Mouse (Mus musculus) c-Kit-positive CD71-negative TER-119-negative erythroid progenitor cells, embryonic 14.5 days (primary cell): Measurements from ENCODE around the gene Rrp15.
"Not testable (repeated sequence)": the region's sequence is repeated elsewhere in the genome, so short reads cannot be mapped to it uniquely, and the experiment has no call there.

ENCODE experiments used
- DNase-seq: peaks from one replicate; pipeline ENCODE4 v3.0.0-alpha.2; 2013; ENCODE audit warnings: low read depth

The Rrp15 gene

DNA sequence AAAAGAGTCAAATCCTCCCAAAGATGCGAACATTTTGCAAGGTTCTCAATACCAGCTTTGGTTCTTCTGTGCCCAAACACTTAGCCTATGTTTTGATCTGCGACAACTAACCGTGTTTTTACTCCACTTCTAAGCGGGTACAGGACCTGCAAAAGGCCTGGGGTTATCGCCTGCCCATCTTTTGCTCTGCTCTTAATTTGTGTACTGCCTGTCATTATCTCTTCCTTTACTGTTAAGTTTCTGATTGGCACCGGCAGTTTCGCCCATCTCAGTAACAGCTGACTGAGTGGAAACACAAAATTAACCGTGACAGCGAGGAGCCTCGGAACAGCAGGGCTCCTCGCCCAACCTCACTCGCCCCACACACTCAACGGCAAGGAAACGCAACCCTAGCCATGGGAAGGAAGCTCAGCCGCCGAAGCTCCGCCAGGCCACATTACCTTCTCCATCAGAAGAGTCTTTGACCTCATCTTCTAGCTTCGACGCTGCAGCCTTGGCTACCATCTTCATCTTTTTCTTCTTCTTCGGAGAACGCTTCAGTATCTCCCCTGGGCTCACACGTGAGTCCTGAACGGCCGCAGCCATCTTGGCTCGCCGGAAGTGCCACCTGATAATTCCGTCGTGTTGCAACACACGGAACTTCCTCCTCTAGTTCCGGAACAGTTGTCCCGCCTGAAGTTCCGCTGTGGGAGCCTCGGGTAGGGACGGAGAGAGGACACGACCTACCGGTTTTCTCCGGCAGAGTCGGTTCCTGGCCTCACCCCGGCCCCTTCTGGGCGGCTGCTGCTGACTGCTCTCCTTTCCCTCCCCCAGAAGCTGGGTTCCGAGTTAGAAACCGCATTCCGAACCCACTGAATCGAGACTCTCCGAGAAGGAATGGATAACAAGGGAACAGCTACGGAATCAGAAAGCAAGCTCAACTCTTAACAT, at the start of gene Rrp15:
Gene Rrp15 (minus strand): TSS at position 635 of the 930 bp plus-strand sequence.
- peak; percentile 89 for DNase-seq

DNA sequence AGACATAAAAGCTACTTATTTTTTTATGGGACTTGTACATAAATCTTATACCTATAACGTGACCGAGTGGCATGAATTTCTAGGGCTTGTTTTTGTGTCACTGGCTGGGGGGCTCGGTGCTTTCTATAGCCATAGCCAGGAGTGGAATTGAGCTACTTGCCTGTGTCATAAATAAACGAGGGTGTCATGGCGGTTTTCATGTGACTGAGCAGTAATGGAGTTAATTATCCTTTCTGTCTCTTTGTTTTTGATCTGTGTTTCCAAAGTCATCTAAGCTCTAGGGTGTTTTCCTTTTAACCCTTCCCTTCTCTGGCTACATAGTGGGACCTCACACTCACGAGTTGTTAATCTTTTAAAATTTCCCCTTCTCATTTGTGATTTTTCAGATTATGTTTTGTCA, 48.8 kb upstream of the Rrp15 start:
- DNase-seq, result no peak

- DNase-seq, result no peak
Measured at GRCm38 (mm10) chr1:186785359-186785758, 36.2 kb upstream of the Rrp15 start.

DNA sequence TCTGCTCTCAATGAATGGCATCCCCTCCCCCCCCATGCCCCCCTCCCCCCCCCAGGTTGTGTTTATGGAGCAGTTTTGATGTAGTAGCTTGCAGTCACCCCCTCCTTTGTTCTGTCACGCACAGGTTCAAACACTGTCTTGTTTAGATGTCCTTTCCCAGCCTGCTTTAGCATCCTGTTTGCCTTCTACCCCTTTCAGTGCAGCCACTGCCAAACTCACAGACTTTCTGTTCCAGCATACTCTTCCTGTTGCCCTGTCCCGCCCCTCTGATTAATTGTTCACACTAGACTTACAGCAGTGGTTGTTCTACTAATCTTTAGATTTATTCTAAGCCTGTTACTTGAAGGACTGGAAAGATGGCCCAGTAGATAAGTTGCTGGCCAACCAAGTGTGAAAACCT, 31.7 kb upstream of the Rrp15 start:
- no peak for DNase-seq

- DNase-seq, result no peak
Measured at GRCm38 (mm10) chr1:186773124-186773523, 24.0 kb upstream of the Rrp15 start.

GRCm38 (mm10) chr1:186772547-186773077, 23.5 kb upstream of the Rrp15 start:
- DNase-seq, result no peak

DNA sequence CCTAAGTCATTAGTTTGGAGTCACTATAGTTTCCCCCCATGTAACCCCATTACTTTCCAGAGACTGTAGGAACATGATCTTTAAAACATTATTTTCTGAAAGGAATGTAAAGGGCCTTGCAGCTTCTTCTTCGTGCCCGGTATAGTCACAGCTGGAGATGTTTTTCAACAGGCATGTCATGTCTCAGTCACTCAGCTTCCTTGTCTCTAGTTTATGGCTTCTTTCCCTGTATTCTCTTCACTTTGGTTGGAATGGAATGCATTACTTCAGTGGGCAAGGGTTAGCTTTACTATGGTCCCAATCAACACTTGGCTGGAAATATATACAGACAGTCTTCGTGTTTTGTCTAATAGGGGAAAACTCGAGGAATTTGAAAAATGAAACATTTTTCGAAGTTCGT, 22.8 kb upstream of the Rrp15 start:
- no peak for DNase-seq

DNA sequence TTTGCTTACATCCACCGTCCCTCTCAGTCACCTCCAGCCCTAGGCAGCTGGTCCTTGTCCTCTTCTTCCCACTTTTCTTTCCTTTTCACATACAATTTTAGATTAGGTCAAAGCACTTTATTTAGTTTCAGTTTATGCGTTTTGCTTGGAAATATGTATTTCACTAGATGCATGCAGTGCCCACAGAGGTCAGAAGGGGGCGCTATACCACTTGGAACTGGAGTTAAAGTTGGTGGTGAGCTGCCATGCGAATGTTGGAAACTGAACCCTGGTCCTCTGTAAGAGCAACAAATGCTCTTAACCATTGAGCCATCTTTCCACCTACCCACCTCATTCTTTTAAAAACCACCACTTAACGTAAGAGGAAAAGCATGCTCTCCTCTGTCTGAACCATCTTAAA, 21.5 kb upstream of the Rrp15 start:
- DNase-seq, result no peak

GRCm38 (mm10) chr1:186768392-186768791, 19.2 kb upstream of the Rrp15 start:
- DNase-seq, result no peak

DNA sequence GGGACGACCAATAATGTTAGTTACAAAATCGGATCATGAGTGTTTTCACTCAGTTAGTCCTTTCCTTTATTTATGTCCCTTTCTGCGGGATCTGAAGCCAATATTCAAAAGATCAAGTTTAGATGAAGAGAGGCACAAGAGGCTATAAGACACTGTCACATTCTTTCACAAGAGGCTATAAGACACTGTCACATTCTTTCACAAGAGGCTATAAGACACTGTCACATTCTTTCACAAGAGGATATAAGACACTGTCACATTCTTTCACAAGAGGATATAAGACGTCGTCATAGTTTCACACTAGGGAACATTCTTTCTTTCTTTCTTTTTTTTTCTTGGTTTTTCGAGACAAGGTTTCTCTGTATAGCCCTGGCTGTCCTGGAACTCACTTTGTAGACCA, 14.3 kb upstream of the Rrp15 start:
- not testable (repeated sequence) for DNase-seq

GRCm38 (mm10) chr1:186749675-186750283, 621 bp upstream of the Rrp15 start:
- no peak for DNase-seq

GRCm38 (mm10) chr1:186739828-186740227, 9.3 kb downstream of the Rrp15 start:
- no peak for DNase-seq

GRCm38 (mm10) chr1:186735537-186735936, 13.6 kb downstream of the Rrp15 start:
- DNase-seq, result no peak

DNA sequence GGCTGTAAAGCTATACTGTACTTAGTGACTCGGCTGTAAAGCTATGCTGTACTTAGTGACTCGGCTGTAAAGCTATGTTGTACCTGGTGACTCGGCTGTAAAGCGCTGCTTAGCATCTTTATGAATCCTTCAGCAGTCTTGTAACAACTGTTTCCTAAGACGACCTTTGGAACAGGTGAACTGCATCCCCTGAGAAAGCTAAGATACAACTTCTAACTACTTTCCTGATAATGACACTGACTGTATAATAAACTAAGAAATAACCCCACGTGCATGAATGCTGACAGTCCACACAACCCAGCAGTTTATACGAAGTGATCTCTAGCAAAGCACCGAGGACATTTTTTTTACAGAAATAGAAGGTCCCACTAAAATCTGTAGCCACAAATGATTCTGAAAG, 16.1 kb downstream of the Rrp15 start:
- DNase-seq, result no peak

DNA sequence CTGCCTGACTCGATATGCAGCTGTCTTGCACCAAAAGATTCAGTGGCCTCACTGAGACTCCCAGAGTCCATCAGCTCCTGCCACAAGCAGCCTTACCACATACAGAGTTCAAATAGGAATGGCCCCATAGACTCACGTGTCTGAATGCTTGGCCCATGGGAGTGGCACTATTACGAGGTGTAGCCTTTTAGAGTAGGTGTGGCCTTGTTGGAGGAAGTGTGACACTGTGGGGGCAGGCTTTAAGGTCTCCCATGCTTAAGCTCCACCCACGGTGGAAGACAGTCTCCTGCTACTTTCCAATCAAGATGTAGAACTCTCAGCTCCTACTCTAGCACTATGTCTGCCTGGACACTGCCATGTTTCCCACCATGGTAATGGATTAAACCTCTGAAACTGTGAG, 20.4 kb downstream of the Rrp15 start:
- no peak for DNase-seq

DNA sequence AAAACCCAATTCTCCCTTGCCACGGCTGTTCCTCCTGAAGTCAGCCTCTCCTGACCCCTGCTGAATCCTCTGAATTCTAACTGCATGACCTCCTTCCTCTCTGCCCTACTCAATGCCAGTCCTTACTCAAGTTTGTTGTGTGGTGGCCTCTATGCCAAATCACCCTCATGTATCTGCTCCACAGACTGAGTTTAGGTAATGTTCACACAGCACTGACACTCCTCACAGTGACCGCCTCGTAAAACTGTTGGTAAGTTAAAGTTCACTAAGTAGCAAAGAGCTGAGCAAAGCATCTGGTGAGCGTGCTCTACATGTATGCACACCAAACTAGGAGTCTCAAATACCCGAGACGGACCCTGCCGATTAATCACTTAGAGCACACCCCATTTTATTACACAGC, 23.0 kb downstream of the Rrp15 start:
- no peak for DNase-seq

DNA sequence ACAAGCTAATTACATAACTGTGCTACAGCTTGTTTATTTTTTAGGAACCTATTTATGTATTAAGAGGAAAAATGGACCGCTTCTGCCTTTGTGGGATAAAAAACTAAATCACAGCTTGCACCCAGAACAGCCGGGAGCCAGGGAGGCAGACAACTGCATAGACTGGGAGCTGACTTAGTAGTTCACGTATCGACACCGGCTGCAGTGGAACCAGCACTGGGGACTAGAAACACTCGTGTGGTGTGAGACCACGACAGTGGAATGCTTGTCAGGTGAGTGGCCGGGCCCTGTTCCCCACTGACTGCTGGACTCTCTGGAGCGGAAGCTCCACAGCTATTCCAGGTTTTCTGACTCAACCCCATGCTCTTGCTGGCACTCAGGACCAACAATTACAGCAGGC, 26.9 kb downstream of the Rrp15 start:
- DNase-seq, result no peak

DNA sequence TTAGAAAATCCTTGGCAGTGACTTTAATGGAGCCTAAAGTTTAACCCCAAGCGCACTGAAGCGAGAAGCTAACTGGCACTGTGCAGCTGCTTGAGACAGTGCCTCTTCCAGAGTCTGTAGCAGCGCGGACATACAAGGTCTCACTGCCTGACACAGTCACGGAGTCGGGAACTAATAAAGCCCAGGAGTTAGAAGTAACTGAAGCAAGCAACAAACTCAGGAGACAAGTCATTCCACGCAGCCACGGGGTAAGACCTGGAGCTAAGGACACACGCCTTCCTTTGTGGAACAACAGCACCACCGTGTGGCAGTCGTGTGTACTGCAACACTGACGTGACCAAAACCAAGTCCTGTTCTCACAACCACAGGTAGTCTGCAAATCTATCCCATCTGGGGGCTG, 27.3 kb downstream of the Rrp15 start:
- peak; percentile 70 for DNase-seq

DNA sequence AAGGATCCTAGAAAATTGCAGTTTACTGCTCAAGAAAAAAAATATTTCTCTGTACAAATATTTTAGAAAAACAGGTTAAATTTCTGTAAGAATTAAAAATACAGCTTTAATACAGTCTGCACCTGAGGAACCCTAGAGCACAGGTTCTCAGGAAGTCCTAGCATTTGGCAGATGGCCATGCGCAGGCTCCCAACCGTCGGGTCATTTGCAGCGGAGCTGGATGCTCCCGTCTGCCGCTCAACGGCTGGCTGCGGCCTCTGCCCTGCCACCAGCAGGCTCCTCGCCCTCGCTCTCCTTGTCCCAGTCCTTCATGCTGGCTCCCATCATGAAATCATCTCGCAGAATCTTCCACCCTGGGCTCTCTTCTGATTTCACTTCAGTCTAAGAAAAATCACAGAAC, 28.0 kb downstream of the Rrp15 start:
- no peak for DNase-seq

DNA sequence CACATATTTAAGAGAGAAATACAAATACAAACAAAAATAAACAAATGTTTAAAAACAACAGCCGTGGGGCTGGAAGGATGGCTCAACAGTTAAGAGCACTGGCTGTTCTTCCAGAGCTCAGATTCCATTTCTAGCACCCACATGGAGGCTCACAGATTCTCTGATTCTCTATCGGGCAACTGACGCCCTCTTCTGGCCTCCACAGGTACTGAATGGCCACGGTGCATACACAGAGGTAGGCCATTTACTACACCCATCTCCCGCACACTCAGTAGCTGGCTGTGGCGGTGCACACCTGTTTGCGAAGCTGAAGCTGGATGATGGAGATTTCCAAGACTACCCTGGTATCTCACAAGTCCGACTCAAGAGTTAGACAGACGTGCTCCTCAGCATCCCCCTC, 29.4 kb downstream of the Rrp15 start:
- no peak for DNase-seq

GRCm38 (mm10) chr1:186718881-186719280, 30.3 kb downstream of the Rrp15 start:
- no peak for DNase-seq

- DNase-seq, result no peak
Measured at GRCm38 (mm10) chr1:186714980-186715896, 33.9 kb downstream of the Rrp15 start.
